Mouse (Mus musculus): ENCODE results near the gene Cilp2.

Gene Cilp2

GRCm38 (mm10) chr8:69874654-69875053 lies 12.8 kb downstream of the Cilp2 start:
- no peak for DNase-seq (ENCODE audit: low spot score in 2 of 2)

DNA sequence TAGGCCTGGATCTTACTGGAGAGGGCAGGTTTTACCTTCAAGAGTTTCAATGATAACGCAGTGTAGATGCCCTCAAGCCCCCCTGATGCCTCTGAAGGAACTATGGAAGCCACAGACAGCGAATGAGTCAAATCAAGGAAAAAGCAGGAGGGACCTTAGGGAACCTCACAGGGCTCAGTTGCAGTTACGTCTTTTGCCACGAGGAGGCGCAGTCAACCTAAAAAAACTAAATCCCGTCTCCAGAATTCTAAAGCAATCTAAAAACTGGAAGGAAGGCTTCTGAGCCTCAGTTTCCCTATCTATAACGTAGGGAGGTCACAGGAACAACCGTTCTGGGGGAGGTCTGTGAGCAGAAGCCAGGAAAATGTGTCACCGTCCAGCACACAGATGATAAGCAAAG lies 13.3 kb downstream of the Cilp2 start:
- no peak for DNase-seq (ENCODE audit: low spot score in 2 of 2)

- no peak for DNase-seq (ENCODE audit: low spot score in 2 of 2)
These were observed 16.6 kb downstream of the Cilp2 start for GRCm38 (mm10) chr8:69870907-69871306.

GRCm38 (mm10) chr8:69870003-69870765 lies 17.3 kb downstream of the Cilp2 start:
- DNase-seq (ENCODE audit: low spot score in 2 of 2) = no peak

- DNase-seq (ENCODE audit: low spot score in 2 of 2) = no peak
These were observed 19.7 kb downstream of the Cilp2 start for GRCm38 (mm10) chr8:69867696-69868326.

DNA sequence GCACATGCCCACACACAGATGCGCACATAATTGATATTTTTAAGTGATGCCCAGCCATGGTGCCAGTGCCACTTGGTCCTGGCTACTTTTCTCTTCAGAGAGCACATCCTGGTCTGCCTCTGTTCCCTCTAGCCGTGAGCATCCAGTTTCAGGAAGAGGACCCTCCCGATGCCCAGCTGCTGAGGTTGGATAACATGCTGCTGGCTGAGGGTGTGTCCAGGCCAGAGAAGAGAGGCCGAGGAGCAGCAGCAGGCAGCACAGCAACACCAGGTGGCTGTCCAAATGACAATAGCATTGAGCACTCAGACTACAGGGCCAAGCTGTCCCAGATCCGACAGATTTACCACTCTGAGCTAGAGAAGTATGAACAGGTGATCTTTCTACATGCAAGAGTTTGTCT lies 23.3 kb downstream of the Cilp2 start:
- DNase-seq (ENCODE audit: low spot score in 2 of 2) = no peak

DNA sequence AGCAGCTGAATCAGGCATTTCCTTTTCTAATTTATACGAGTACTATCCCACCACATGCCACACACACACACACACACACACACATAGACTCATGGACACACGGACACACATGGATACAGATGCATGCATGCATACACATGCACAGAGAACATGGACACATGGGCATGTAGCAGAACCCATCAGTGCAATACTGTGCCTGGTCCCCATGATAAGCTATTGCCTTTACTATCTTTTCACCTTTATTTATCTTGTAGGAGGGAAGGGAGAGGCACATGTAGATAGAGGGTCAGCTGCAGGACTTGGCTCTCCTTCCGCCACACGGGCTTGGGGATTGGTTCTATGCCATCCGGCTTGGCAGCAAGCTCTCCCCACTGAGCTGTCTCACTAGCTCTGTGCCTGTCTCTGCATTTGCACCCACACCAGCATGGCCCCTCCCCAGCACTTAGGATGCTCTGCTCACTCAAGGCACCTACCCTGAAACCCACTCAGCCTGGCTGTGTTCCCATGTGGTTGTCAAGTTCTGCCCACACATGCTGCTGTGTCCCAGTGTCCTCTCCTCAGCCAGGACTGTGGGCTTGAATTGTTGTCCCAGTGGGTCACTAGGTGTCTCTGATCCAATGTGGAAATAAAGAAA lies 24.0 kb downstream of the Cilp2 start:
- peak in 1 of 2 experiments; percentile 44 for DNase-seq (ENCODE audit: low spot score in 2 of 2)

DNA sequence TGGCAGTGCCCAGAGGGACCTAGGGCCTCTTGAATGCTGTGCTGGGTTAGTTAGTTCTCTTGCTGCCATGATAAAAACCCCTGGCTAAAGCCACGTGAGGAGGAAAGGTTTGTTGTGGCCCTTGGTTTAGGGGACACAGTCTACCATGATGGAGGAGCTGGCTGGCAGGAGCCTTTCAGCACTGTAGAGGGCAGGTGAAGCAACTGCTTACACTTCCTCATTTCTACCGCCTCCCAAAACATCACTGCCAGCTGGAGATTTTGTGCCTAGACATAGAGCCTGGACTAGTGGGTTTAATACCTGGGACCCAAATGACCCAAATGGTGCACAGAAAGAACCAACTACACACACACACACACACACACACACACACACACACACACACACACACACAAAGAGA lies 26.2 kb downstream of the Cilp2 start:
- DNase-seq (ENCODE audit: low spot score in 2 of 2) = no peak

DNA sequence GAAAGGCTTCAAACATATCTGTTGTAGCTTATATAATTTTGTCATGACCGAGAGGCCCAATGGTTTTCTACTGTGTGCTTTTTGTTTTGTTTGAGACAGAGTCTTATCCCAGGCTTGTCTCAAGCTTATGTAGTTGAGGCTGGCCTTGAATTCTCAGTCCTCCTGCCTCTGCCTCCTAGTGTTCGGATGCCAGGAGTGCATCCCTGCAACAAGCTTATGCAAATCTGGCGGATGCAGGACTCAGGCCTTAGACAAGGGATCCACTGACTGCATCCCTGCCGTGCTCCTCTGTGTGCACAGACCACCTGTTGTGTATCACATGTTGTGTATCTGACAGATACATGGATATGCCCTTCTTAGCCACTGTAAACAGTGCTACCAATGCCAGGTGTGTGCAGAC lies 26.7 kb downstream of the Cilp2 start:
- DNase-seq (ENCODE audit: low spot score in 2 of 2) = no peak

DNA sequence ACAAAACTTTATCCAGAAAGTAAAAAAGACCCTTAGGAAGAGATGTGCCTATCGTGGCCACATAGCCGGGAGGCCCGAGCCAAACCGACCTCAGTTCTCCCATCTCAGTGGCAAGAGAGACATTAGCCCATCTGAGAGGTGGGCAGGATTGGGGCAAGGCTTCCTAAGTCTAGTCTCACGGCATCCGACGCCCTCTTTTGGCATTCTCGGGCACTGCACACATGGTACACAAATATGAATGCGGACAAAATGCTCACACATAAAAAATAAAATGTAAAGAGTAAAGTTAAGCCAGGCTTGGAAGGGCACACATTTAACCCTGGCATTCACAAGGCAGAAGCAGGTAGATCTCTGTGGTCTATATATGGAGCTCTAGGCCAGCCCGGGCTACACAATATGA lies 33.6 kb downstream of the Cilp2 start:
- DNase-seq (ENCODE audit: low spot score in 2 of 2) = no peak

DNA sequence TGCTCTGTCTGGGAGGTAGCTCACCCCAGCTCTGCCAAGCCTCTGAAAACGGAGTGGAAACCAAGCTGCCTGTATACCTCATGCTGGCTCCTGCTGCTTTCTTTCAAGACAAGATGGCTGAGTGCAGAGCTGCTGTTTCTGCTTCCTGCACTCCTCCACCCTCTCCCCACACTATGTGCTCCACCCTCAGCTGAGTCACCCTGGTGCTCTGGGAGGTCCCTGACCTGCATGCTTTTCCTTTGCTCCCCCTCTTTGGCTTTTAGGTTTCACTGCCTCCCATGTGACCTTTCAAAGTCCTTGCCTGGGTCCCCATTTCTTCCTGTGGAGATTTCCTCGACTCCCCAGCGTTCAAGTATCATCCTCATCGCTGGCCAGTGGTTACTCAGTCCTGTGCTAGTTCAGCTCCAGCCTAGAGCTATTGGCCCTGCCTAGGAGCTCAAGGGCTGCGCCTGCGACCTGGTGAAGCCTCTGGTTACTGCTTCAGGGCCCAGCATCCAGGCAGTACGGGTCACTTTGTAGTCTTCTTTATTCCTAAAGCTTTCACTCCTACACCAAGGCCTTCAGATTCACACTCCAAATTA lies 36.5 kb downstream of the Cilp2 start:
- no peak for DNase-seq (ENCODE audit: low spot score in 2 of 2)

GRCm38 (mm10) chr8:69849899-69850298 lies 37.6 kb downstream of the Cilp2 start:
- DNase-seq (ENCODE audit: low spot score in 2 of 2) = no peak

- no peak for DNase-seq (ENCODE audit: low spot score in 2 of 2)
These were observed 38.5 kb downstream of the Cilp2 start for GRCm38 (mm10) chr8:69848951-69849350.

GRCm38 (mm10) chr8:69847167-69848065 lies 40.1 kb downstream of the Cilp2 start:
- no peak for DNase-seq (ENCODE audit: low spot score in 2 of 2)

DNA sequence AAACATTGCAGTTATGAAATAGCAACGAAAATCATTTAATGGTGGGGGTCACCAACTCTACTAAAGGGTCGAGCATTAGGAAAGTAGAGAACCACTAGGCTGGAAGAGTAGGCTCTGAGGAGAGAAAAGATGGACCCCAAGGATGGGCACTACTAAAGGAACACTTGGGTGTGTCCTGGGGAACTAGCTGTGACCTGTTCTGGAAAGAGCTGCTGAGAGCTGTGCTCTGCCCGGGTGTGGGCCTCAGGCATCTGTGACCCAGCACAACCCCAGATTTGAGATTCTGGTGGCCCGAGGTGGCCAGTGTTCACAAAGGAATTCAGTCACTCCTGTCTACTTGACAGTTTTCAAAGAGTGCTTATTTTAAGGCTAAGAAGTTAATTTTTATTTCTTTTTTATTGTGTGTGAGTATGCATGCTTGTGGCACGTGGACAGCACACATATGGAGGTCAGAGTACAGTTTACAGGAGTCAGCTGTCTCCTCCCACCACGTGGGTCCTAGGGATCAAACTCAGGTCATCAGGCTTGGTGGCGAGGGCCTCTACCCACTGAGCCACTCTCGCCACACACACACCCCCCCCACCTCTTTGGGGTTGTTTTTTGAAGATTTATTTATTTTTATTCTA lies 50.3 kb downstream of the Cilp2 start:
- no peak for DNase-seq (ENCODE audit: low spot score in 2 of 2)

- peak; percentile 96 to 97 for DNase-seq (ENCODE audit: low spot score in 2 of 2)
These were observed 55.1 kb downstream of the Cilp2 start, which contains the start of gene Pbx4 for GRCm38 (mm10) chr8:69832298-69832853. Pbx4 (plus strand) TSS chr8:69832491.
